Mouse (Mus musculus): ENCODE measurements at regions not wholly inside any gene's neighbourhood (a gene's known extent, or its start where the extent isn't known, plus 50 kb on each side); places are given as distances from the start of the nearest gene placed in this dataset.

GRCm38 (mm10) chr15:93775199-93775745, 179.6 kb upstream of the Prickle1 start:
- no peak for TF ChIP-seq GATA1 (IDR thresholded peaks at IDR 0.05; ENCODE audit: borderline replicate concordance, low read length)
- no peak for TF ChIP-seq FLI1 (IDR thresholded peaks at IDR 0.05; ENCODE audit: low read length)
